Mouse (Mus musculus) cortical plate, adult 2 months (tissue): ENCODE data around the gene Cfi.

ENCODE experiments used
- CTCF ChIP-seq: fragments of 200-500 bp; IDR thresholded peaks from 2 replicates; pipeline ENCODE4 v1.5.1; 2011; ENCODE audit warnings: mild to moderate bottlenecking, control low read depth, low read length; ENCODE audit not compliant: insufficient read depth; ENCODE audit errors: extremely low read depth
- POLR2A ChIP-seq: fragments of 200-500 bp; IDR thresholded peaks from 2 replicates; pipeline ENCODE4 v1.6.1; 2011; ENCODE audit warnings: mild to moderate bottlenecking, low read length, control low read depth; ENCODE audit not compliant: insufficient read depth; ENCODE audit errors: extremely low read depth

DNA sequence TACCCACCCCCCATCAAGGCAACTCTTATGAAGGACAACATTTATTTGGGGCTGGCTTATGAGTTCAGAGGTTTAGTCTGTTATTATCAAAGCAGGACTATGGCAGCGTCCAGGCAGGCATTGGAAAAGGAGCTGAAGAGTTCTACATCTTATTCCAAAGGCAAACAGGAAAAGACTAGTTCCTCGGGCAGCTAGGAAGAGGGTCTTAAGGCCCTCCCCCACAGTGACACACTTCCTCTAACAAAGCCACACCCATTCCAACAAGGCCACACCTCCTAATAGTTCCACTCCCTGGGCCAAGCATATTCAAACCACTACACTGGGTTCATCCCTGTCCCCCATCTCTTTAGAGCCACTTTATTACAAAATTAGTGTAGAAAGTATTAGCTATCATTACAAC lies 26.9 kb downstream of the Cfi start:
- TF ChIP-seq CTCF (no peak), POLR2A (no peak)
